Mouse (Mus musculus) stomach, embryonic 15.5 days (tissue): ENCODE data around the gene E2f2. TPM values are rescaled to one million over a fixed set of nuclear protein-coding genes. Genes with fewer than 3 reads are reported as not detected.

Experiments
- ATAC-seq: fragments of 200-750 bp; cut with Nextera tagmentation; 2 replicates; pipeline ENCODE4 v1.8.0; 2017; ENCODE audit warnings: low read depth, moderate number of reproducible peaks, moderate TSS enrichment; ENCODE audit not compliant: insufficient read depth, low FRiP score
- H3K27ac ChIP-seq: fragments of 300-500 bp; sonication (generic); 2 replicates; pipeline ENCODE4 v1.5.1; 2015; ENCODE audit warnings: mild to moderate bottlenecking, inconsistent platforms
- H3K27me3 ChIP-seq: fragments of 300-500 bp; sonication (generic); replicated peaks from 2 replicates; pipeline ENCODE4 v1.6.1; 2015; ENCODE audit warnings: inconsistent platforms
- H3K36me3 ChIP-seq: fragments of 300-500 bp; sonication (generic); 2 replicates; pipeline ENCODE4 v1.6.1; 2015; ENCODE audit warnings: inconsistent platforms
- H3K4me1 ChIP-seq: fragments of 300-500 bp; sonication (generic); 2 replicates; pipeline ENCODE4 v1.6.1; 2015; ENCODE audit warnings: inconsistent platforms
- H3K4me2 ChIP-seq: fragments of 300-500 bp; sonication (generic); 2 replicates; pipeline ENCODE4 v1.6.1; 2015; ENCODE audit warnings: mild to moderate bottlenecking, inconsistent platforms
- H3K4me3 ChIP-seq: fragments of 300-500 bp; sonication (generic); replicated peaks from 2 replicates; pipeline ENCODE4 v1.5.1; 2015; ENCODE audit warnings: inconsistent platforms
- H3K9ac ChIP-seq: fragments of 300-500 bp; sonication (generic); 2 replicates; pipeline ENCODE4 v1.6.1; 2015; ENCODE audit warnings: inconsistent platforms
- H3K9me3 ChIP-seq: fragments of 300-500 bp; sonication (generic); 2 replicates; pipeline ENCODE4 v1.6.1; 2016; ENCODE audit warnings: inconsistent platforms
- WGBS: fragments of 180-500 bp; shearing (Covaris S2); methylation state at CpG from one replicate; pipeline ENCODE4 v1.1.7; 2015; 5-methylcytosine and 5-hydroxymethylcytosine counted together
- polyA plus RNA-seq: library from polyadenylated mRNA; unstranded; fragments of >200 nt; fragmentation: Nextera tagmentation; extraction: Ambion mirVana; gene quantifications from 2 replicates; pipeline ENCODE4 v1.2.1, GENCODE M21; 2015

E2f2 gene
- 8.6 and 11.4 TPM in 2 replicates for polyA plus RNA-seq

- Histone ChIP-seq H3K36me3 (no peaks in the 10 kb centered on the region), H3K9me3 (no peaks in the 10 kb centered on the region), H3K27me3 (no peaks in the 10 kb centered on the region), H3K9ac (peak within 1 kb of the TSS; percentile 35), H3K4me1 (peaks cover 42% of the 10 kb centered on the region), H3K4me2 (peak within 1 kb of the TSS; percentile 99), H3K4me3 (peak within 1 kb of the TSS; percentile 78), H3K27ac (peak within 1 kb of the TSS; percentile 71)
- ATAC-seq: peak; percentile 41; the same call in 1 of the 2 replicates
- under 1% methylated on average over 35 of the region's 35 CpGs for WGBS
These were observed at the start of gene E2f2 for GRCm38 (mm10) chr4:136172011-136172541. Gene E2f2 (plus strand): TSS chr4:136172394.

GRCm38 (mm10) chr4:136123111-136123791 lies 48.9 kb upstream of the E2f2 start:
- no peaks in the 10 kb centered on the region for H3K27me3 ChIP-seq
- no peaks in the 10 kb centered on the region for H3K9me3 ChIP-seq
- H3K36me3 ChIP-seq: no peaks in the 10 kb centered on the region
- H3K27ac ChIP-seq: peak overlapping the region; percentile 54
- peaks cover 3% of the 10 kb centered on the region; the same call in 1 of the 2 replicates for H3K4me1 ChIP-seq
- ATAC-seq: no peak
- no peak overlapping the region for H3K4me2 ChIP-seq
- WGBS: 44% methylated on average over 8 of the region's 8 CpGs
- no peak overlapping the region for H3K9ac ChIP-seq
- no peak overlapping the region for H3K4me3 ChIP-seq

- Histone ChIP-seq H3K27ac (0 out of 2 replicates have a peak overlapping the region, but pooled peaks have one; percentile 19), H3K9ac (no peak overlapping the region), H3K4me1 (peaks cover 3% of the 10 kb centered on the region; the same call in 1 of the 2 replicates), H3K36me3 (no peaks in the 10 kb centered on the region), H3K4me3 (no peak overlapping the region), H3K9me3 (no peaks in the 10 kb centered on the region), H3K4me2 (no peak overlapping the region), H3K27me3 (no peaks in the 10 kb centered on the region)
- no peak for ATAC-seq
- WGBS: 85% methylated on average over 3 of the region's 3 CpGs
These were observed 48.4 kb upstream of the E2f2 start for GRCm38 (mm10) chr4:136123792-136124161.

- Histone ChIP-seq H3K27me3 (no peaks in the 10 kb centered on the region), H3K4me1 (peaks cover 3% of the 10 kb centered on the region; the same call in 1 of the 2 replicates), H3K4me2 (no peak overlapping the region), H3K36me3 (no peaks in the 10 kb centered on the region), H3K27ac (no peak overlapping the region), H3K9ac (no peak overlapping the region), H3K4me3 (no peak overlapping the region), H3K9me3 (no peaks in the 10 kb centered on the region)
- no peak for ATAC-seq
- WGBS: 98% methylated on average over 4 of the region's 4 CpGs
These were observed 47.6 kb upstream of the E2f2 start for GRCm38 (mm10) chr4:136124581-136124980.

GRCm38 (mm10) chr4:136125458-136125857 lies 46.7 kb upstream of the E2f2 start:
- Histone ChIP-seq H3K27me3 (no peaks in the 10 kb centered on the region), H3K4me1 (peaks cover 3% of the 10 kb centered on the region; the same call in 1 of the 2 replicates), H3K9me3 (no peaks in the 10 kb centered on the region), H3K36me3 (no peaks in the 10 kb centered on the region), H3K9ac (no peak overlapping the region), H3K4me3 (no peak overlapping the region), H3K4me2 (no peak overlapping the region), H3K27ac (no peak overlapping the region)
- 83% methylated on average over 11 of the region's 11 CpGs for WGBS
- ATAC-seq: no peak

- Histone ChIP-seq H3K4me1 (peaks cover 3% of the 10 kb centered on the region; the same call in 1 of the 2 replicates), H3K36me3 (no peaks in the 10 kb centered on the region), H3K9me3 (no peaks in the 10 kb centered on the region), H3K4me3 (no peak overlapping the region), H3K27ac (no peak overlapping the region), H3K9ac (no peak overlapping the region), H3K4me2 (no peak overlapping the region), H3K27me3 (no peaks in the 10 kb centered on the region)
- WGBS: 69% methylated on average over 5 of the region's 5 CpGs
- ATAC-seq: no peak
These were observed 46.2 kb upstream of the E2f2 start for GRCm38 (mm10) chr4:136126019-136126418.

GRCm38 (mm10) chr4:136127670-136128069 lies 44.5 kb upstream of the E2f2 start:
- H3K36me3 ChIP-seq: no peaks in the 10 kb centered on the region
- no peak overlapping the region for H3K4me3 ChIP-seq
- H3K27ac ChIP-seq: no peak overlapping the region
- H3K9me3 ChIP-seq: no peaks in the 10 kb centered on the region
- H3K4me2 ChIP-seq: no peak overlapping the region
- WGBS: 53% methylated on average over 13 of the region's 13 CpGs
- H3K27me3 ChIP-seq: no peaks in the 10 kb centered on the region
- H3K9ac ChIP-seq: no peak overlapping the region
- peaks cover 2% of the 10 kb centered on the region; the same call in 1 of the 2 replicates for H3K4me1 ChIP-seq
- no peak for ATAC-seq

GRCm38 (mm10) chr4:136129842-136130241 lies 42.4 kb upstream of the E2f2 start:
- no peaks in the 10 kb centered on the region for H3K36me3 ChIP-seq
- H3K4me2 ChIP-seq: no peak overlapping the region
- no peaks in the 10 kb centered on the region for H3K9me3 ChIP-seq
- no peak for ATAC-seq
- no peaks in the 10 kb centered on the region for H3K27me3 ChIP-seq
- peaks cover 12% of the 10 kb centered on the region; the same call in 1 of the 2 replicates for H3K4me1 ChIP-seq
- H3K27ac ChIP-seq: no peak overlapping the region
- H3K4me3 ChIP-seq: no peak overlapping the region
- WGBS: 81% methylated on average over 1 of the region's 1 CpGs
- H3K9ac ChIP-seq: no peak overlapping the region

GRCm38 (mm10) chr4:136133801-136134200 lies 38.4 kb upstream of the E2f2 start:
- H3K27ac ChIP-seq: peak overlapping the region; percentile 97
- H3K4me2 ChIP-seq: 0 out of 2 replicates have a peak overlapping the region, but pooled peaks have one; percentile 86
- no peaks in the 10 kb centered on the region for H3K36me3 ChIP-seq
- H3K9me3 ChIP-seq: no peaks in the 10 kb centered on the region
- H3K9ac ChIP-seq: no peak overlapping the region
- 30% methylated on average over 9 of the region's 9 CpGs for WGBS
- no peak for ATAC-seq
- peaks cover 25% of the 10 kb centered on the region for H3K4me1 ChIP-seq
- H3K4me3 ChIP-seq: no peak overlapping the region
- H3K27me3 ChIP-seq: no peaks in the 10 kb centered on the region

GRCm38 (mm10) chr4:136134418-136134977 lies 37.7 kb upstream of the E2f2 start:
- Histone ChIP-seq H3K4me1 (peaks cover 30% of the 10 kb centered on the region), H3K27ac (peak overlapping the region; percentile 97), H3K4me2 (peak overlapping the region; percentile 86), H3K4me3 (peak overlapping the region; percentile 46), H3K9me3 (no peaks in the 10 kb centered on the region), H3K9ac (peak overlapping the region; percentile 42), H3K36me3 (no peaks in the 10 kb centered on the region), H3K27me3 (no peaks in the 10 kb centered on the region)
- no peak for ATAC-seq
- WGBS: 2% methylated on average over 15 of the region's 15 CpGs

GRCm38 (mm10) chr4:136134978-136135873 lies 37.0 kb upstream of the E2f2 start:
- no peaks in the 10 kb centered on the region for H3K9me3 ChIP-seq
- peaks cover 34% of the 10 kb centered on the region for H3K4me1 ChIP-seq
- peak overlapping the region; percentile 42 for H3K9ac ChIP-seq
- peak overlapping the region; percentile 46 for H3K4me3 ChIP-seq
- WGBS: 2% methylated on average over 44 of the region's 50 CpGs
- peak; percentile 64 for ATAC-seq
- peak overlapping the region; percentile 86 for H3K4me2 ChIP-seq
- H3K27me3 ChIP-seq: no peaks in the 10 kb centered on the region
- H3K27ac ChIP-seq: peak overlapping the region; percentile 97
- no peaks in the 10 kb centered on the region for H3K36me3 ChIP-seq
